Mouse (Mus musculus) hindbrain, postnatal 0 days (tissue): ENCODE measurements around the gene Arid1b. TPM values are rescaled to one million over a fixed set of nuclear protein-coding genes. Genes with fewer than 3 reads are reported as not detected.

ENCODE experiments used
- ATAC-seq: fragments of 200-750 bp; cut with Nextera tagmentation; 2 replicates; pipeline ENCODE4 v1.8.0; 2017; ENCODE audit warnings: mild to moderate bottlenecking, moderate TSS enrichment, moderate library complexity
- DNase-seq: peaks from one replicate; pipeline ENCODE4 v3.0.0-alpha.2; 2015; ENCODE audit warnings: low spot score
- H3K27ac ChIP-seq: fragments of 300-500 bp; sonication (generic); 2 replicates; pipeline ENCODE4 v1.5.1; 2014; ENCODE audit warnings: mild to moderate bottlenecking
- H3K27me3 ChIP-seq: fragments of 300-500 bp; sonication (generic); 2 replicates; pipeline ENCODE4 v1.6.1; 2014; ENCODE audit warnings: low read length, mixed read lengths; ENCODE audit not compliant: insufficient read depth
- H3K36me3 ChIP-seq: fragments of 300-500 bp; sonication (generic); 2 replicates; pipeline ENCODE4 v1.6.1; 2014; ENCODE audit warnings: low read length, mixed read lengths; ENCODE audit not compliant: insufficient read depth
- H3K4me1 ChIP-seq: fragments of 300-500 bp; sonication (generic); 2 replicates; pipeline ENCODE4 v1.6.1; 2014; ENCODE audit warnings: antibody characterized with exemption, low read length, mixed read lengths; ENCODE audit not compliant: insufficient read depth
- H3K4me2 ChIP-seq: fragments of 300-500 bp; sonication (generic); 2 replicates; pipeline ENCODE4 v1.6.1; 2014; ENCODE audit warnings: low read depth, mild to moderate bottlenecking, low read length, moderate library complexity, mixed read lengths
- H3K4me3 ChIP-seq: fragments of 300-500 bp; sonication (generic); 2 replicates; pipeline ENCODE4 v1.5.1; 2014; ENCODE audit warnings: low read length
- H3K9ac ChIP-seq: fragments of 300-500 bp; sonication (generic); replicated peaks from 2 replicates; pipeline ENCODE4 v1.6.1; 2014; ENCODE audit warnings: mild to moderate bottlenecking, low read length, moderate library complexity, mixed read lengths
- H3K9me3 ChIP-seq: fragments of 300-500 bp; sonication (generic); 2 replicates; pipeline ENCODE4 v1.6.1; 2016; ENCODE audit warnings: low read length, mixed read lengths
- CTCF ChIP-seq: IDR thresholded peaks from 2 replicates; pipeline ENCODE4 v1.5.1; 2016; ENCODE audit warnings: antibody characterized with exemption, control low read depth, low read depth
- WGBS: fragments of 180-500 bp; shearing (Covaris S2); extraction: QIAGEN DNeasy Blood & Tissue Kit; methylation state at CpG from one replicate; pipeline ENCODE4 v1.1.7; 2014; 5-methylcytosine and 5-hydroxymethylcytosine counted together
- polyA plus RNA-seq: library from polyadenylated mRNA; unstranded; fragments of >200 nt; fragmentation: Nextera tagmentation; extraction: Ambion mirVana; gene quantifications from 2 replicates; pipeline ENCODE4 v1.2.1, GENCODE M21; 2015
- total RNA-seq: library from RNA; depleted of rRNA; stranded (reverse); fragments of >200 nt; gene quantifications from 2 replicates; pipeline ENCODE4 v1.2.3, GENCODE M21; 2014

Gene Arid1b
- total and polyA plus RNA-seq, 2 experiments from 2014 or later = 10.5 to 62.5 TPM

DNA sequence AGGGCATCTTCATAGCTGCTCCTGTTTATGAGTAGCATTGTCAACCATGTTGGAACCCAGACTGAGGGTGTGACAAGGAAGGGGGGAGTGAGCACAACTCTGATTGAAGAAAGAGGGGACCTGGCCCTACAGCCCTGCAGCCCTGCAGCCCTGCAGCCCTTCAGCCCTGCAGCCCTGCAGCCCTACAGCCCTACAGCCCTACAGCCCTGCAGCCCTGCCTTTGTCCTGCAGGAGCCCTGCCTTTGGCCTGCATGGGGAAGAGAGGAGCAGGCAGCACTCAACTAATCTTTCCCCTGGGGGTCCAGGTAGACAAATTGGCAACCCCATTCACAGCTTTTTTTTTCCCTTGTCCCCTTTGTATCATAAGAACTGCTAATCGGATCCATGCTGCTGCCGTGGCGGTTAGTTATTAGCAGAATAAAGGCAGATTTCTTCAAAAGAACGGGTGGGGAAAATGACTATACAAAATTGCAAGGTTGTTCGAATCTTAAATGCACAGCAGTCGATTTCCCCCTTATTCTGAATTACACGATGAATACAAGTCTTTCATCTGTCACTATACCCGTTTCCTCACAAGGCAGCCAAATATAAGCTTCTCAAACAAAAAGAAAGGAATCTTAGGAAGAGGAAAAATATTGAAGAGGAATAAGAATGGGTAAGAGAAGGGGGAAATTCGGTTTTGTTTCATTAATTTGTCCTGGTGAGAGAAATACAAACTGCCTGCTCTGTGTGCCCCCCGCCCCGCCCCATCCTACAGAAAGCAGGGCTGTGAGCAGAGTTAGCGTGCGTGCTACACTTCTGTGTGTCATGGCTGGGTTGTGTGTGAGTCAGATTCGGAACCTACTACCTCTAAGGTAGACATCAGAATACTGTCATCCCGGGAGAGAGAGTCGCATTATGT lies 260.8 kb downstream of the Arid1b start:
- no peak for DNase-seq
- WGBS = 58% methylated on average over 16 of the region's 16 CpGs
- Histone ChIP-seq H3K27ac (no peak overlapping the region), H3K4me3 (no peak overlapping the region), H3K4me2 (no peak overlapping the region), H3K4me1 (no peaks in the 10 kb centered on the region), H3K9ac (no peak overlapping the region), H3K9me3 (no peaks in the 10 kb centered on the region), H3K36me3 (no peaks in the 10 kb centered on the region), H3K27me3 (no peaks in the 10 kb centered on the region)
- ATAC-seq = no peak
- TF ChIP-seq CTCF = no peak

DNA sequence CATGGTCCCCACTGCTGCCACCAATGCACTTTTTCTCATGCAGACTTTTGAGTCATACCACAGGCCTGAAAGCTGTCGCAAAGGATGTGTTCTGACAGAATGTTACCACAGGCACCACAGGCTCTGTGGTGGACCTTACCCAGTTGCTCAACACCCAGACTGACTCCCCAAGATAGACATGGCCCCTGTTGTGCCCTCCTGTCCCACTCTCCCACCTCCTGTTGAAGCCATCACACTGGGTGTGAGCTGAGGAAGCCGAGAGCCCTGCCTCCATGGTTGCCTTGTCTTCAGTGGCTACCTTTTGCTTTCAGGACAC lies 261.4 kb downstream of the Arid1b start:
- Histone ChIP-seq H3K4me2 (no peak overlapping the region), H3K36me3 (no peaks in the 10 kb centered on the region), H3K27me3 (no peaks in the 10 kb centered on the region), H3K4me1 (no peaks in the 10 kb centered on the region), H3K9me3 (no peaks in the 10 kb centered on the region), H3K4me3 (no peak overlapping the region), H3K9ac (no peak overlapping the region), H3K27ac (no peak overlapping the region)
- 69% methylated on average over 2 of the region's 2 CpGs for WGBS
- ATAC-seq (no peak), DNase-seq (no peak)
- no peak for TF ChIP-seq CTCF

DNA sequence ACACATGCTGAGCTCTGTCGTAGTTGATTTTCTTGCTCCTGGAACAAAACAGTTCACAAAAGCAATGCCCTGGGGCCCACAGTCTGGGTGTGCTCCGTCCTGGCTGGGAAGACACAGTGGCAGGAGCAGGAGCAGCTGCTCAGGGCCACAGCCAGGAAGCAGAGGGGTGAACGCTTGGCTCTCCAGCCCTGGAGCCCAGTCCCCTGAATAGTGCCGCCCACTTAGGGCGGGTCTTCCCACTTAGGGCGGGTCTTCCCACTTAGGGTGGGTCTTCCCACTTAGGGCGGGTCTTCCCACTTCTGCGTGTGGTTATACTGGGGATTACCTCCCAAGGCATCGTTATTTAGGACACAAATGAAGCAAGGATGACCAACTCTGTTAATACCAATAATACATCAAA lies 264.8 kb downstream of the Arid1b start:
- Histone ChIP-seq H3K9me3 (no peaks in the 10 kb centered on the region), H3K36me3 (no peaks in the 10 kb centered on the region), H3K9ac (no peak overlapping the region), H3K4me1 (no peaks in the 10 kb centered on the region), H3K27me3 (no peaks in the 10 kb centered on the region), H3K27ac (no peak overlapping the region), H3K4me3 (no peak overlapping the region), H3K4me2 (no peak overlapping the region)
- TF ChIP-seq CTCF = no peak
- ATAC-seq (no peak), DNase-seq (no peak)
- WGBS = 67% methylated on average over 9 of the region's 9 CpGs

DNA sequence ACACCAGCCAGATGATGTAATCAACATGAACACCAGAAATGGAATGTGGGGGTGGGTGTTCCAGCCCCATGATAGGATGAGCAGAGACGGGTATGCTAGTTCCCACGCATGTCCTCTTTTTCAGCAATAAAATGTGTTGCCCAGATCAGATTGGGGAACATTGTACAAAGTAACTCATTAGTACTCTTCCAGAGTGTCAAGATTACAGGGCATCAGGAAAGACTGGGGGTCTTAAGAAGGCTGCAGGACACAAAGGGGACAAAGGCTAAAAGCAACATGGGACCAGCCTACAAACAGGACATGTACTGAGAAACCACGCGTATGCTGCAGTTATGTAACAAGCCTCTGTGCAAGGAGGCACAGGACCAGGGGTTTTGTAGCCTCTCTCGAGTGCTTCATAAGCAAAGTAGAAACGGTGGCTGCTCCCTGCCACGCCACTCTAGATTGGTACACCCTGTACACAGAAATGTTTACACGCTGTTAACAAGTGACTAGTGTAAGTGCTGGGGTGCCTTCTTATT lies 267.1 kb downstream of the Arid1b start:
- no peak for TF ChIP-seq CTCF
- no peaks in the 10 kb centered on the region for H3K4me1 ChIP-seq
- no peak overlapping the region for H3K9ac ChIP-seq
- DNase-seq (no peak), ATAC-seq (no peak)
- no peak overlapping the region for H3K4me3 ChIP-seq
- H3K27ac ChIP-seq = no peak overlapping the region
- no peaks in the 10 kb centered on the region for H3K27me3 ChIP-seq
- H3K9me3 ChIP-seq = no peaks in the 10 kb centered on the region
- peaks cover 5% of the 10 kb centered on the region; the same call in 1 of the 2 replicates for H3K36me3 ChIP-seq
- WGBS = 80% methylated on average over 8 of the region's 8 CpGs
- no peak overlapping the region for H3K4me2 ChIP-seq

DNA sequence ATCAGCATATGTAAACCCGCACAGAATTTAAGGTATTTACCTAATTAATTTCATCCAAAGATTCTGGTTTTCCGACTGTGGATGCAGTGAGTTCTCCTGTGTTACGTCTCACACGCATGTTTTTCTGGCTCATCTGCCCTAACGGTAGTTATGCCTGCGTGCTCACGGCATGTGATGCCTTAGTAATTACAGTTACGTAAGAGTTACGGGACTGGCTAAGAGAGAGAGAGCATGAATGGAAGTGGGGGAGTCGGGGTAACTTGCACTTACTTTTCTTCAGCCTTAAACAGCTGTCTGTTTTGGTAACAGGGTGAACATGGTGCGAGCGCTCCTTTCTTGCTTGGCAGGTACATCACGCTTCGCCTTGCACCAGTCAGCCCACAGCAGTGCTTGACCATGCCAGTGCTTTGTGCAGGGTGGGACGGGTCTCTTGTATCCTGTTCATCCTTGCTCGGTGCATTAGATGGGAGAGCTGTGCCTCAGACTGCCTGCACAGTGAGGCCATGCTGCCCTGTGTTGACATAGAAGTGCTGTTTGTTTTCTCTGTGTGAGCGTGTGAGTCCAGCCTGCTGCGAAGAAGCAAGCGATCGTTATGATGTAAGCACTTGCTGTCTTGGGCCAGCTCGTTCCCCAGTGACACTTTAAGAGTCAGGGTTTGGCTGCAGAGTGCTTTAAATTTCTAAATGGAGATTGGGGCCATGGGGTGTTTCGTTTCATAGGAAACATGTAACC lies 267.9 kb downstream of the Arid1b start:
- WGBS = 73% methylated on average over 22 of the region's 22 CpGs
- DNase-seq (no peak), ATAC-seq (no peak)
- Histone ChIP-seq H3K4me1 (no peaks in the 10 kb centered on the region), H3K36me3 (peaks cover 5% of the 10 kb centered on the region; the same call in 1 of the 2 replicates), H3K4me3 (no peak overlapping the region), H3K27me3 (no peaks in the 10 kb centered on the region), H3K4me2 (no peak overlapping the region), H3K9me3 (no peaks in the 10 kb centered on the region), H3K9ac (no peak overlapping the region), H3K27ac (no peak overlapping the region)
- no peak for TF ChIP-seq CTCF

DNA sequence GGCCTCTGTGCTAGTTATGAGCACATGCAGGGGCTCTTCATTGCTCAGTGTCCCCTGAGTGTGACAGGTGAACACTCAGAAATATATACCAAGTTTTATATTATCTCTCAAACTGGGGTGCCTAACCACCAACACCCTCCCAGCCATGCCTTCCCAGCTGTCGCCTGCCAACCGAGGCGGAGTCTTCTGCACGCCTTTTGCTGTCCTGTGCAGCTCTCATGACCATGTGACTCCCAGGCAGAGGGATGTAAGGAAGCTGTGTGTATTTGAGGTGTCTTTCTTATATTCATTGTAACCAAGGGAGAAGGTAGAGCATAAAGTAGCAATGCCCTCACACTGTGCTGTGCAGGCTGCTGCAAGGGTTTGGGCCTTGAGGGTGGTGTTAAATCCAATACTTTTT lies 268.7 kb downstream of the Arid1b start:
- Histone ChIP-seq H3K4me2 (no peak overlapping the region), H3K9me3 (no peaks in the 10 kb centered on the region), H3K27ac (no peak overlapping the region), H3K4me3 (no peak overlapping the region), H3K27me3 (no peaks in the 10 kb centered on the region), H3K9ac (no peak overlapping the region), H3K36me3 (peaks cover 5% of the 10 kb centered on the region; the same call in 1 of the 2 replicates), H3K4me1 (no peaks in the 10 kb centered on the region)
- no peak for TF ChIP-seq CTCF
- ATAC-seq (no peak), DNase-seq (no peak)
- 55% methylated on average over 4 of the region's 4 CpGs for WGBS
